Mouse (Mus musculus) intestine, embryonic 14.5 days (tissue): ENCODE measurements around the gene Aldoc. TPM values are rescaled to one million over a fixed set of nuclear protein-coding genes. Genes with fewer than 3 reads are reported as not detected.

Experiments used
- ATAC-seq: fragments of 200-750 bp; cut with Nextera tagmentation; replicated peaks from 2 replicates; pipeline ENCODE4 v1.8.0; 2017; ENCODE audit warnings: low read depth, moderate number of reproducible peaks, moderate TSS enrichment, moderate library complexity; ENCODE audit not compliant: low FRiP score, low TSS enrichment
- DNase-seq: peaks from one replicate; pipeline ENCODE4 v3.0.0-alpha.2; 2018; ENCODE audit warnings: low spot score
- H3K27ac ChIP-seq: fragments of 300-500 bp; sonication (generic); 2 replicates; pipeline ENCODE4 v1.5.1; 2014; ENCODE audit warnings: low read depth, mild to moderate bottlenecking, control low read depth
- H3K27me3 ChIP-seq: fragments of 300-500 bp; sonication (generic); replicated peaks from 2 replicates; pipeline ENCODE4 v1.6.1; 2014; ENCODE audit warnings: low read length, control low read depth; ENCODE audit not compliant: control insufficient read depth, insufficient read depth
- H3K36me3 ChIP-seq: fragments of 300-500 bp; sonication (generic); 2 replicates; pipeline ENCODE4 v1.6.1; 2014; ENCODE audit warnings: low read length, control low read depth; ENCODE audit not compliant: control insufficient read depth, insufficient read depth
- H3K4me1 ChIP-seq: fragments of 300-500 bp; sonication (generic); replicated peaks from 2 replicates; pipeline ENCODE4 v1.6.1; 2014; ENCODE audit warnings: low read length, control low read depth, mixed read lengths; ENCODE audit not compliant: control insufficient read depth, insufficient read depth
- H3K4me2 ChIP-seq: fragments of 300-500 bp; sonication (generic); 2 replicates; pipeline ENCODE4 v1.6.1; 2014; ENCODE audit warnings: low read length
- H3K4me3 ChIP-seq: fragments of 300-500 bp; sonication (generic); 2 replicates; pipeline ENCODE4 v1.5.1; 2014; ENCODE audit warnings: low read depth, low read length, control low read depth, mixed read lengths
- H3K9ac ChIP-seq: fragments of 300-500 bp; sonication (generic); 2 replicates; pipeline ENCODE4 v1.6.1; 2014; ENCODE audit warnings: mild to moderate bottlenecking, low read length
- H3K9me3 ChIP-seq: fragments of 300-500 bp; sonication (generic); 2 replicates; pipeline ENCODE4 v1.6.1; 2016; ENCODE audit warnings: low read length, control low read depth; ENCODE audit not compliant: control insufficient read depth
- WGBS: fragments of 180-500 bp; shearing (Covaris S2); extraction: QIAGEN DNeasy Blood & Tissue Kit; methylation state at CpG from one replicate; pipeline ENCODE4 v1.1.7; 2014; 5-methylcytosine and 5-hydroxymethylcytosine counted together
- polyA plus RNA-seq: library from polyadenylated mRNA; unstranded; fragments of >200 nt; fragmentation: Nextera tagmentation; extraction: Ambion mirVana; gene quantifications from 2 replicates; pipeline ENCODE4 v1.2.1, GENCODE M21; 2014

The Aldoc gene
- polyA plus RNA-seq, 1 experiment from 2014 or later = 21.1 TPM

DNA sequence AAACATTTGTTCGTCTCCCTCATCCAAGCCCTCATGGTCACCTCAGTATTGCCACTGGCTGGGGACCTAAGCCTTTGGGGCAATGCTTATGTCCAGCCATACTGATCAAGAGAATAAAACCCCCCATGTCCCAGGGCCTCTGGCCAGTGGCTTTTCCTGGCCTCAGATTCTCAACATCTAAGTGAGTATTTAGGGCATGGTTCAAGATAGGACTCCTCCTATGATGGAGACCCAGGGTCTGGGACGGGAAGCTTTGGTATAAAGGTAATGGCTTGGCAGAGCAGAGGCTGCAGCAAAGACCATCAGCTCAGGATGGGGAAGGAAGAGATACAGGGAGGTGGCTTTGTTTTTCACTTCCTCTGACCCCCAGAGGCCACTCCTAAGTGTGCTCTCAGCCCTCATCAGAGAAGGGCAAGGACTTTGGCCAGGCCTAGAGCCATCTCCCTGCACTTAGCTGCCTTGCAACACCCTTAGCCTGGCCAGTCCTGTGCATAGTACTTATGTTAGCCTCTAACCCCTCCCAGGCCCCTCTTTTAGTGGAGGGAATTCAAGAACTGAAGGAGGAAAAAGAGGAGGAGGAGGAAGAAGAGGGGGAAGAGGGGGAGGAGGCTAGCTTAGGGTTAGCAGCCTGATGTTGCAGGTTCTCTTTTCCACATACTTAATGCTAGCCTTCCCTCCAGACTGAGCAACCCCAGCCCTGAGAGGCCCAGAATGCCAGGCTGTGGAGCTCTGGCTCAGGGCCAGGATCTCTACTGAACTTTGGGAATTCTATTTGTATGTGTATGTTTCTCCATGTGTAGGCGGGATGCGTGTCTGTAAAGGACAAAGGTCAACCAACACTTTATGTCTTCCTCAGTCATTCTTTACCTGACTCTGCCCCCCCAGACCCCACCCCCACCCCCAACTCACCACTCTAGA is 26.9 kb downstream of the Aldoc start:
- H3K9ac ChIP-seq = no peak overlapping the region
- no peak for DNase-seq
- peaks cover 11% of the 10 kb centered on the region; the same call in 1 of the 2 replicates for H3K36me3 ChIP-seq
- no peak overlapping the region for H3K27ac ChIP-seq
- no peak overlapping the region for H3K4me2 ChIP-seq
- ATAC-seq = no peak
- peaks cover 25% of the 10 kb centered on the region for H3K4me1 ChIP-seq
- no peaks in the 10 kb centered on the region for H3K9me3 ChIP-seq
- 60% methylated on average over 4 of the region's 4 CpGs for WGBS
- H3K27me3 ChIP-seq = no peaks in the 10 kb centered on the region
- H3K4me3 ChIP-seq = no peak overlapping the region

DNA sequence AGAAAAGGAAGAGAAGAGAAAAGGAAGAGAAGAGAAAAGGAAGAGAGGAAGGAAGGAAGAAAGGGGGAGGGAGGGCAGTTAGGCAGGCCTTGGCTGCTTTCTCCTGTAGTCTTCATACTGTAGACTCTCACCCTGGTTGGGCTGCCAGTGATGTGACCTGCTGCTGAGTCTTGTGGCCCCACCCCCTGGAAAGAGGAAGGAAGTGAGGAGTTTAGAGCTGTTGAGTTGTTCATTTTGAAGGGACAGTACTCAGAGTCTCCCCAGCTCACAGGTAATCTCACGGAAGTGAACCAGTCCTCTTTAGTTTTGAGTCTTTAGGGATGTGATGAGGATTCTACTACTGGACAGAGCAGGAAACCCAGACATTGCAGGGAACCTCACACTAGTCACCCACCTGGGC is 30.3 kb downstream of the Aldoc start:
- Histone ChIP-seq H3K9ac (no peak overlapping the region), H3K27me3 (no peaks in the 10 kb centered on the region), H3K9me3 (no peaks in the 10 kb centered on the region), H3K4me2 (no peak overlapping the region), H3K4me1 (peaks cover 7% of the 10 kb centered on the region; the same call in 1 of the 2 replicates), H3K27ac (no peak overlapping the region), H3K36me3 (peaks cover 11% of the 10 kb centered on the region; the same call in 1 of the 2 replicates), H3K4me3 (no peak overlapping the region)
- ATAC-seq (no peak), DNase-seq (no peak)
- 84% methylated on average over 1 of the region's 1 CpGs for WGBS

DNA sequence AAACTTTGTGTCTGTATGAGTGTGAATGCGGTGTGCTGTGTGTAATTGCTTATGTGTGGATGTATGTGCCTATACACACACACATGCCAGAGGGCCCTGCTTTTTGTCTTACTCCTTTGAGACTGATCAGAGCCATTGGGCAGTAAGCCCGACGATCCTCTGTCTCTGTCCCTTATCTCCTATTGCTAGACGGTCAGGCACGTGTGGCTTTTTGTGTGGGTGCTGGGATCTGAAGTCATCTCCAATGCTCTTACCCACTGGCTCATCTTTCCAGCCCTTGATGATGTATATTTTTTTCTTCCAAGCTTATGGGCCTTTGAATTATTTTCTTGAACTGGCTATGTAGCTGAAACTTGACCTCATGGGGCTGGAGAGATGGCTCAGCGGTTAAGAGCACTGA is 32.1 kb downstream of the Aldoc start:
- H3K4me2 ChIP-seq = no peak overlapping the region
- no peaks in the 10 kb centered on the region for H3K9me3 ChIP-seq
- H3K4me1 ChIP-seq = 0 out of 2 replicates have a peak, but pooled peaks cover 2% of the 10 kb centered on the region
- H3K9ac ChIP-seq = no peak overlapping the region
- ATAC-seq = no peak
- H3K36me3 ChIP-seq = no peaks in the 10 kb centered on the region
- H3K27me3 ChIP-seq = no peaks in the 10 kb centered on the region
- H3K4me3 ChIP-seq = no peak overlapping the region
- H3K27ac ChIP-seq = no peak overlapping the region
- DNase-seq = no peak
- WGBS = 84% methylated on average over 6 of the region's 6 CpGs

DNA sequence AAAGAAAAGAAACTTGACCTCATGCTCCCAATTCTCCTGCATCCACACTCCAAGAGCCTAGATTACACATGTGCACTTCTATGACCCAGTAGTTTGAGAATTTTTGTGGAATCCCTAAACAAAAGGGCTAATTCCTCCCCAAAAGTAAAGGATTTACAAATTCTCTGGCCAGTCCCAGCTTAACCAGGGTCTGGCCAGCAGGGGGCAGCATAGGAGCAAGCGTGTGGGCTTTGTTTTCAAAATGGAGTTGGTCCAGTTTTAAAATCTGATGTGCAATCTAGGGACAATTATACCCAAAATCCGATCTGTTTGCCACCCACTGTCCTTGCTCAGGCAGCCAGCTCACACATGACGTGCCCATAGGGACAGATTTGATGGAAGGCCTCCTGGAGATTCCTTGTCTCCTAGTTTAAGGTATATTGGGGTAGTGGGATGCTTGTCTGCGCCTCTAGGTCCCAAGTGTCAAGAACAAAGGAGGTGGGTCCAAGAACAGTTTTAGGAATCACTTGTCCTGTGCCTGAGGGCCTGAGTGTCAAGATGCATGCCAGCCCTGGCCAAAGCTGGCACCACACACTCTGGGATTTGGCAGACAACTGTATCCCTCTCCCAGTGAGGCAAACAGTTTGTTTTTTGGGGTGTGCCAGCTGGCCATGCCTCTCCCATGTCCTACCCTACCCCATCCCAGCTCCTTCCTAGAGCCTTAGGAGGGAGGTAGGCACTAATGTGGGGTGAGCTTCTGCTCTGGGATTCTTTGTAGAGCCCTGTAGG is 32.9 kb downstream of the Aldoc start:
- ATAC-seq (no peak), DNase-seq (peak; percentile 88)
- H3K9me3 ChIP-seq = no peaks in the 10 kb centered on the region
- H3K4me2 ChIP-seq = no peak overlapping the region
- H3K27ac ChIP-seq = no peak overlapping the region
- 36% methylated on average over 4 of the region's 4 CpGs for WGBS
- H3K4me1 ChIP-seq = no peaks in the 10 kb centered on the region
- no peaks in the 10 kb centered on the region for H3K36me3 ChIP-seq
- no peak overlapping the region for H3K9ac ChIP-seq
- no peaks in the 10 kb centered on the region for H3K27me3 ChIP-seq
- no peak overlapping the region for H3K4me3 ChIP-seq

DNA sequence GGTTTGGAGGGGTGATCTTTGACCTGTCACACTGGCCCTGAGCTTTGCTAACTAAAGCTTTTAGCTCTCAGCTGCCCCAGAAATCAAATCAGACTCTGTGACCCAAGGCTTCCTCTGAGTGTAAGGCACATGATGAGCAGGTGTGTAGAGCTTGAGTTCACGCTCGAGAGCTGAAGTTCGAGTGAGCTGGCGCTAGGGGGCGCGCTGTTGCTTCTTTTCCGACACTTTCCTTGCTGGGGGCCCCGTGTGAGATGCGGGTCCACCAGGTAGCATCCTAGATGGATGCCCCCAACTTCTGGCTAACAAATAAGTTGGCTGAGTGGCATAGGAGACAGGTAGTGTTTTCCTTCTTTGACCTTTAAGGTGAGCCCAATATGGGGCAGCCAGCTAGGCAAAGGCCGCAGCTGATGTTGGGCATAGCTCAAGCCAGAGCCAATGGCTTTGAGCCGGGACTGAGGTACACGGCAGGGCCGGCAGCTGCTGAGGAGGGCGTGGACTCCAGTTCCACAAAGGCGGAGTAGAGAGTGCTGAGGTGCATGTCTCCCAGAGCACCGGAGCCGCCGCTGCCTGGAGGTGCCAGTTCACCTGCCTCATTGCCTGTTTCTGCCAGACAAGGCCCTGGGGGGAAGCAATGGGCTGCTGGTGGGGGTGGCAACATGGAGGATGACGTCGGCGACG is 35.7 kb downstream of the Aldoc start:
- DNase-seq (no peak), ATAC-seq (no peak)
- Histone ChIP-seq H3K36me3 (no peaks in the 10 kb centered on the region), H3K27ac (no peak overlapping the region), H3K27me3 (no peaks in the 10 kb centered on the region), H3K9me3 (no peaks in the 10 kb centered on the region), H3K4me2 (no peak overlapping the region), H3K9ac (no peak overlapping the region), H3K4me3 (no peak overlapping the region), H3K4me1 (no peaks in the 10 kb centered on the region)
- 14% methylated on average over 22 of the region's 22 CpGs for WGBS

DNA sequence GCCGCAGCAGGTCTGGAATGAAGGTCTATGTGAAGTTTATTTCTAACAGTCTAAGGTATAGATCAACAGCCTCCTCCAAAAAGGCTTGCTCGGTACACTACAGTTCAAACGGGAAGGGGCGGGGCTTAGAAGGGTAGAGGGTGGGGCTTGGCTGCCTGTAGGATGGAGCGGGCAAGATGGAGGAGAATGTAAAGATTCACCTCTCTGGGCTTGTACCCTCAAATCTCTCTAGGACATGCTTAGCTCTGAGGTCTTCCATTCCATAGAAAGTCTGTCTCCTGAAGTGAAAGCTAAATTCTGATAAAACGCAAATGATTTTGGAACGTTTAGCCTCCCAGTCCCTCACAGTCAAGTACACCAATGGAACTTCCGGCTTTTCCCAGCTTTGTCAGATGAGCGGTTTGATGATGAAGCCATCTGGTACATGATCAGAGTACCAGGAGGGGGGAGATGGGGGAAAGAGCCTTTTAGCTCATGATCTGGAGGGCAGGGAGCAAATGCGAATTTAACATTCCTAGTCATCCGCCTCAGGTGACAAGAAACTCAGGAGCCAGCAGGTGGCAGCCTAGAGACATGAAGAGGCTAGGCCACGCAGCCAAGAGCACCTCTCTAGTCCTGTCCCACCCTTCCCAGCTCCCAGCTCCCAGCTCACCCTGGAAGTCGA is 37.5 kb downstream of the Aldoc start:
- H3K4me3 ChIP-seq = peak overlapping the region; percentile 31; the same call in 1 of the 2 replicates
- H3K27ac ChIP-seq = no peak overlapping the region
- no peak overlapping the region for H3K9ac ChIP-seq
- H3K36me3 ChIP-seq = no peaks in the 10 kb centered on the region
- DNase-seq = peak; percentile 85
- peak; percentile 64; the same call in 1 of the 2 replicates for ATAC-seq
- no peaks in the 10 kb centered on the region for H3K9me3 ChIP-seq
- WGBS = 12% methylated on average over 13 of the region's 13 CpGs
- no peaks in the 10 kb centered on the region for H3K27me3 ChIP-seq
- H3K4me1 ChIP-seq = no peaks in the 10 kb centered on the region
- peak overlapping the region; percentile 55 for H3K4me2 ChIP-seq

DNA sequence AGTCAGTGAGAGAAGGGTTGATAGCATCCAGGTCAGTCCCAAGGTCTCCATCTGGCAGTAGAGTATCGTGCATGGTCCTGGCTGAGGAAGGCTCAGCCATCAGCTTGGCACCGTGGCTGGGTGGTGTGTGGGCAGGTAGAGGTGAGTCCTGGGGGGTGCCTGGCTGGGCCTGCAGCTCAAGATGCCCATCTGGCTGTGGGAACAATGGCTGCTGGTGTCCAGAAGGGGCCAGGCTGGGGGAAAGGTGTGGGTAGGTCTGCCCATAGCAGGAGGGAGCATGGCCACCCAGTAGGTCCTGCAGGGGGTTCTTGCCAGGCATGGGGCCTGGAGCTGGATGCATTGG is 38.0 kb downstream of the Aldoc start:
- no peaks in the 10 kb centered on the region for H3K4me1 ChIP-seq
- no peaks in the 10 kb centered on the region for H3K36me3 ChIP-seq
- no peak for DNase-seq
- WGBS = 47% methylated on average over 2 of the region's 2 CpGs
- H3K9ac ChIP-seq = no peak overlapping the region
- H3K4me3 ChIP-seq = no peak overlapping the region
- no peak overlapping the region for H3K27ac ChIP-seq
- no peaks in the 10 kb centered on the region for H3K9me3 ChIP-seq
- ATAC-seq = peak; percentile 8; the same call in 1 of the 2 replicates
- no peaks in the 10 kb centered on the region for H3K27me3 ChIP-seq
- H3K4me2 ChIP-seq = no peak overlapping the region
